Mouse (Mus musculus): ENCODE data around the gene 1520401A03Rik. TPM values are rescaled to one million over a fixed set of nuclear protein-coding genes. Genes with fewer than 3 reads are reported as not detected.

Gene 1520401A03Rik
- polyA plus RNA-seq, 1 experiment from 2014 or later, result not detected

- no peak overlapping the region for H3K9ac ChIP-seq
- H3K27ac ChIP-seq, result no peak overlapping the region
- no peak overlapping the region for H3K4me2 ChIP-seq
- peaks cover 9% of the 10 kb centered on the region for H3K4me1 ChIP-seq (replicated peaks)
- peaks cover 33% of the 10 kb centered on the region for H3K27me3 ChIP-seq
- 20% methylated on average over 3 of the region's 3 CpGs for WGBS
- no peak overlapping the region for H3K4me3 ChIP-seq
- H3K36me3 ChIP-seq, result no peaks in the 10 kb centered on the region
- no peaks in the 10 kb centered on the region for H3K9me3 ChIP-seq (replicated peaks)
- ATAC-seq (replicated peaks; ENCODE audit: insufficient number of reproducible peaks, insufficient read depth, low FRiP score, low read depth), result no peak
Observed at GRCm38 (mm10) chr17:23695801-23696200, 26.8 kb downstream of the 1520401A03Rik start.

- 70% methylated on average over 1 of the region's 1 CpGs for WGBS
- H3K27ac ChIP-seq, result no peak overlapping the region
- peaks cover 23% of the 10 kb centered on the region for H3K27me3 ChIP-seq
- no peak overlapping the region for H3K4me2 ChIP-seq
- no peak overlapping the region for H3K4me3 ChIP-seq
- H3K9me3 ChIP-seq (replicated peaks), result no peaks in the 10 kb centered on the region
- H3K9ac ChIP-seq, result no peak overlapping the region
- peaks cover 4% of the 10 kb centered on the region for H3K4me1 ChIP-seq (replicated peaks)
- no peak for ATAC-seq (replicated peaks; ENCODE audit: insufficient number of reproducible peaks, insufficient read depth, low FRiP score, low read depth)
- no peaks in the 10 kb centered on the region for H3K36me3 ChIP-seq
Observed at GRCm38 (mm10) chr17:23694491-23694890, 28.1 kb downstream of the 1520401A03Rik start.

- Histone ChIP-seq H3K27me3 (peaks cover 66% of the 10 kb centered on the region), H3K36me3 (no peaks in the 10 kb centered on the region), H3K27ac (no peak within 1 kb of the TSS), H3K4me1 (replicated peaks) (peaks cover 6% of the 10 kb centered on the region), H3K4me2 (no peak within 1 kb of the TSS), H3K9me3 (replicated peaks) (no peaks in the 10 kb centered on the region), H3K9ac (no peak within 1 kb of the TSS), H3K4me3 (no peak within 1 kb of the TSS)
- peak; percentile 47; the same call in 1 of the 2 replicates for ATAC-seq (replicated peaks; ENCODE audit: insufficient number of reproducible peaks, insufficient read depth, low FRiP score, low read depth)
- WGBS, result 27% methylated on average over 15 of the region's 15 CpGs
Observed at GRCm38 (mm10) chr17:23683856-23684672, 38.5 kb downstream of the 1520401A03Rik start, which contains the start of gene Cldn9. Gene Cldn9, minus strand, starts transcription at chr17:23684026.

GRCm38 (mm10) chr17:23683226-23683625, 39.4 kb downstream of the 1520401A03Rik start:
- H3K27ac ChIP-seq, result no peak overlapping the region
- peaks cover 75% of the 10 kb centered on the region for H3K27me3 ChIP-seq
- no peaks in the 10 kb centered on the region for H3K36me3 ChIP-seq
- H3K9me3 ChIP-seq (replicated peaks), result no peaks in the 10 kb centered on the region
- no peak overlapping the region for H3K4me3 ChIP-seq
- 12% methylated on average over 15 of the region's 15 CpGs for WGBS
- no peak overlapping the region for H3K4me2 ChIP-seq
- H3K4me1 ChIP-seq (replicated peaks), result peaks cover 7% of the 10 kb centered on the region
- no peak for ATAC-seq (replicated peaks; ENCODE audit: insufficient number of reproducible peaks, insufficient read depth, low FRiP score, low read depth)
- H3K9ac ChIP-seq, result no peak overlapping the region

- 54% methylated on average over 3 of the region's 3 CpGs for WGBS
- no peak overlapping the region for H3K27ac ChIP-seq
Observed at GRCm38 (mm10) chr17:23682530-23682929, 40.1 kb downstream of the 1520401A03Rik start.

GRCm38 (mm10) chr17:23682092-23682491, 40.5 kb downstream of the 1520401A03Rik start:
- no peak overlapping the region for H3K4me3 ChIP-seq

More at GRCm38 (mm10) chr17:23682530-23682929, 40.1 kb downstream of the 1520401A03Rik start:
- Histone ChIP-seq H3K4me1 (replicated peaks) (peaks cover 10% of the 10 kb centered on the region), H3K27me3 (peaks cover 77% of the 10 kb centered on the region), H3K9ac (no peak overlapping the region), H3K4me2 (no peak overlapping the region), H3K4me3 (no peak overlapping the region), H3K9me3 (replicated peaks) (no peaks in the 10 kb centered on the region), H3K36me3 (no peaks in the 10 kb centered on the region)
- no peak for ATAC-seq (replicated peaks; ENCODE audit: insufficient number of reproducible peaks, insufficient read depth, low FRiP score, low read depth)

GRCm38 (mm10) chr17:23681086-23681485, 41.5 kb downstream of the 1520401A03Rik start:
- peaks cover 77% of the 10 kb centered on the region for H3K27me3 ChIP-seq
- ATAC-seq (replicated peaks; ENCODE audit: insufficient number of reproducible peaks, insufficient read depth, low FRiP score, low read depth), result no peak
- 61% methylated on average over 10 of the region's 10 CpGs for WGBS
- H3K4me3 ChIP-seq, result no peak overlapping the region
- H3K4me1 ChIP-seq (replicated peaks), result peaks cover 19% of the 10 kb centered on the region
- H3K9me3 ChIP-seq (replicated peaks), result no peaks in the 10 kb centered on the region
- no peaks in the 10 kb centered on the region for H3K36me3 ChIP-seq
- H3K27ac ChIP-seq, result no peak overlapping the region
- H3K9ac ChIP-seq, result no peak overlapping the region
- no peak overlapping the region for H3K4me2 ChIP-seq

More at GRCm38 (mm10) chr17:23682092-23682491, 40.5 kb downstream of the 1520401A03Rik start:
- H3K27me3 ChIP-seq, result peaks cover 77% of the 10 kb centered on the region
- no peak overlapping the region for H3K4me2 ChIP-seq
- 48% methylated on average over 4 of the region's 4 CpGs for WGBS
- H3K9ac ChIP-seq, result no peak overlapping the region
- H3K36me3 ChIP-seq, result no peaks in the 10 kb centered on the region
- no peak for ATAC-seq (replicated peaks; ENCODE audit: insufficient number of reproducible peaks, insufficient read depth, low FRiP score, low read depth)
- H3K4me1 ChIP-seq (replicated peaks), result peaks cover 13% of the 10 kb centered on the region
- no peak overlapping the region for H3K27ac ChIP-seq
- H3K9me3 ChIP-seq (replicated peaks), result no peaks in the 10 kb centered on the region

- H3K4me2 ChIP-seq, result no peak overlapping the region
Observed at GRCm38 (mm10) chr17:23680336-23680735, 42.2 kb downstream of the 1520401A03Rik start.

GRCm38 (mm10) chr17:23679127-23679835, 43.3 kb downstream of the 1520401A03Rik start, which contains the start of gene Cldn6:
Gene Cldn6, plus strand, starts transcription at chr17:23679249.
- WGBS, result 2% methylated on average over 38 of the region's 38 CpGs
- Histone ChIP-seq H3K9ac (no peak within 1 kb of the TSS), H3K4me3 (peak within 1 kb of the TSS; percentile 36), H3K4me1 (replicated peaks) (peaks cover 37% of the 10 kb centered on the region), H3K27ac (no peak within 1 kb of the TSS), H3K27me3 (peaks cover 63% of the 10 kb centered on the region), H3K4me2 (peak within 1 kb of the TSS; percentile 56), H3K9me3 (replicated peaks) (no peaks in the 10 kb centered on the region), H3K36me3 (0 out of 2 replicates have a peak, but pooled peaks cover 4% of the 10 kb centered on the region)
- no peak for ATAC-seq (replicated peaks; ENCODE audit: insufficient number of reproducible peaks, insufficient read depth, low FRiP score, low read depth)

More at GRCm38 (mm10) chr17:23680336-23680735, 42.2 kb downstream of the 1520401A03Rik start:
- Histone ChIP-seq H3K27ac (no peak overlapping the region), H3K36me3 (0 out of 2 replicates have a peak, but pooled peaks cover 1% of the 10 kb centered on the region), H3K27me3 (peaks cover 74% of the 10 kb centered on the region), H3K4me1 (replicated peaks) (peaks cover 27% of the 10 kb centered on the region), H3K9me3 (replicated peaks) (no peaks in the 10 kb centered on the region), H3K4me3 (0 out of 2 replicates have a peak overlapping the region, but pooled peaks have one; percentile 36), H3K9ac (no peak overlapping the region)
- 58% methylated on average over 9 of the region's 9 CpGs for WGBS
- no peak for ATAC-seq (replicated peaks; ENCODE audit: insufficient number of reproducible peaks, insufficient read depth, low FRiP score, low read depth)

- Histone ChIP-seq H3K9ac (peak within 1 kb of the TSS; percentile 71), H3K27ac (peak within 1 kb of the TSS; percentile 97), H3K36me3 (0 out of 2 replicates have a peak, but pooled peaks cover 4% of the 10 kb centered on the region), H3K4me2 (peak within 1 kb of the TSS; percentile 82), H3K27me3 (peaks cover 43% of the 10 kb centered on the region), H3K9me3 (replicated peaks) (no peaks in the 10 kb centered on the region), H3K4me1 (replicated peaks) (peaks cover 47% of the 10 kb centered on the region), H3K4me3 (peak within 1 kb of the TSS; percentile 62)
- under 1% methylated on average over 34 of the region's 34 CpGs for WGBS
- peak; percentile 36; the same call in 1 of the 2 replicates for ATAC-seq (replicated peaks; ENCODE audit: insufficient number of reproducible peaks, insufficient read depth, low FRiP score, low read depth)
Observed at GRCm38 (mm10) chr17:23677236-23677679, 45.3 kb downstream of the 1520401A03Rik start, which contains the start of gene Tnfrsf12a. Gene Tnfrsf12a, minus strand, starts transcription at chr17:23677468.

All from heart, embryonic 15.5 days (tissue).